Mouse (Mus musculus) neural tube, embryonic 15.5 days (tissue): ENCODE results near the gene Ankrd2. TPM values are rescaled to one million over a fixed set of nuclear protein-coding genes. Genes with fewer than 3 reads are reported as not detected.

ENCODE experiments used
- ATAC-seq: fragments of 200-750 bp; cut with Nextera tagmentation; 2 replicates; pipeline ENCODE4 v1.8.0; 2017; ENCODE audit warnings: mild to moderate bottlenecking, moderate TSS enrichment, moderate library complexity; ENCODE audit not compliant: low FRiP score
- H3K27ac ChIP-seq: fragments of 300-500 bp; sonication (generic); replicated peaks from 2 replicates; pipeline ENCODE4 v1.5.1; 2015; ENCODE audit warnings: mild to moderate bottlenecking, inconsistent platforms
- H3K27me3 ChIP-seq: fragments of 300-500 bp; sonication (generic); replicated peaks from 2 replicates; pipeline ENCODE4 v1.6.1; 2015; ENCODE audit warnings: inconsistent platforms
- H3K36me3 ChIP-seq: fragments of 300-500 bp; sonication (generic); 2 replicates; pipeline ENCODE4 v1.6.1; 2015; ENCODE audit warnings: inconsistent platforms
- H3K4me1 ChIP-seq: fragments of 300-500 bp; sonication (generic); 2 replicates; pipeline ENCODE4 v1.6.1; 2015; ENCODE audit warnings: inconsistent platforms
- H3K4me2 ChIP-seq: fragments of 300-500 bp; sonication (generic); 2 replicates; pipeline ENCODE4 v1.6.1; 2015; ENCODE audit warnings: inconsistent platforms, mild to moderate bottlenecking, moderate library complexity
- H3K4me3 ChIP-seq: fragments of 300-500 bp; sonication (generic); replicated peaks from 2 replicates; pipeline ENCODE4 v1.5.1; 2015; ENCODE audit warnings: mild to moderate bottlenecking, inconsistent platforms
- H3K9ac ChIP-seq: fragments of 300-500 bp; sonication (generic); replicated peaks from 2 replicates; pipeline ENCODE4 v1.6.1; 2015; ENCODE audit warnings: mild to moderate bottlenecking, inconsistent platforms
- H3K9me3 ChIP-seq: fragments of 300-500 bp; sonication (generic); replicated peaks from 2 replicates; pipeline ENCODE4 v1.6.1; 2016; ENCODE audit warnings: inconsistent platforms
- WGBS: fragments of 180-500 bp; shearing (Covaris S2); methylation state at CpG from one replicate; pipeline ENCODE4 v1.1.7; 2015; ENCODE audit warnings: mixed read lengths; 5-methylcytosine and 5-hydroxymethylcytosine counted together
- polyA plus RNA-seq: library from polyadenylated mRNA; unstranded; fragments of >200 nt; fragmentation: Nextera tagmentation; extraction: Ambion mirVana; gene quantifications from 2 replicates; pipeline ENCODE4 v1.2.1, GENCODE M21; 2015

The Ankrd2 gene
- polyA plus RNA-seq, 1 experiment from 2014 or later, result 1.3 TPM

- H3K27ac ChIP-seq, result no peak overlapping the region
- H3K4me2 ChIP-seq, result no peak overlapping the region
- no peak overlapping the region for H3K4me3 ChIP-seq
- H3K9me3 ChIP-seq, result no peaks in the 10 kb centered on the region
- no peak for ATAC-seq
- H3K27me3 ChIP-seq, result no peaks in the 10 kb centered on the region
- no peak overlapping the region for H3K9ac ChIP-seq
- no peaks in the 10 kb centered on the region for H3K4me1 ChIP-seq
- WGBS, result 96% methylated on average over 7 of the region's 7 CpGs
- H3K36me3 ChIP-seq, result no peaks in the 10 kb centered on the region
These were observed 25.6 kb downstream of the Ankrd2 start for GRCm38 (mm10) chr19:42061443-42061842.

GRCm38 (mm10) chr19:42068441-42069240 is 32.8 kb downstream of the Ankrd2 start:
- Histone ChIP-seq H3K4me1 (no peaks in the 10 kb centered on the region), H3K4me3 (no peak overlapping the region), H3K36me3 (peaks cover 6% of the 10 kb centered on the region; the same call in 1 of the 2 replicates), H3K27me3 (no peaks in the 10 kb centered on the region), H3K9me3 (no peaks in the 10 kb centered on the region), H3K27ac (no peak overlapping the region), H3K9ac (no peak overlapping the region), H3K4me2 (no peak overlapping the region)
- ATAC-seq, result no peak
- 88% methylated on average over 11 of the region's 11 CpGs for whole genome bisulfite sequencing

GRCm38 (mm10) chr19:42069241-42069525 is 33.4 kb downstream of the Ankrd2 start:
- no peak for ATAC-seq
- no peak overlapping the region for H3K9ac ChIP-seq
- no peaks in the 10 kb centered on the region for H3K4me1 ChIP-seq
- no peak overlapping the region for H3K4me3 ChIP-seq
- no peak overlapping the region for H3K4me2 ChIP-seq
- H3K27ac ChIP-seq, result no peak overlapping the region
- no peaks in the 10 kb centered on the region for H3K27me3 ChIP-seq
- H3K36me3 ChIP-seq, result peaks cover 10% of the 10 kb centered on the region; the same call in 1 of the 2 replicates
- no peaks in the 10 kb centered on the region for H3K9me3 ChIP-seq
- 69% methylated on average over 6 of the region's 6 CpGs for WGBS

GRCm38 (mm10) chr19:42071221-42071620 is 35.4 kb downstream of the Ankrd2 start:
- no peak overlapping the region for H3K27ac ChIP-seq
- no peaks in the 10 kb centered on the region for H3K4me1 ChIP-seq
- H3K4me2 ChIP-seq, result no peak overlapping the region
- H3K4me3 ChIP-seq, result no peak overlapping the region
- no peaks in the 10 kb centered on the region for H3K9me3 ChIP-seq
- ATAC-seq, result no peak
- 85% methylated on average over 7 of the region's 7 CpGs for WGBS
- H3K9ac ChIP-seq, result no peak overlapping the region
- H3K36me3 ChIP-seq, result peaks cover 31% of the 10 kb centered on the region
- no peaks in the 10 kb centered on the region for H3K27me3 ChIP-seq

- 85% methylated on average over 15 of the region's 15 CpGs for WGBS
These were observed 36.2 kb downstream of the Ankrd2 start for GRCm38 (mm10) chr19:42071886-42072608.

GRCm38 (mm10) chr19:42072802-42073201 is 37.0 kb downstream of the Ankrd2 start:
- Histone ChIP-seq H3K27me3 (no peaks in the 10 kb centered on the region), H3K27ac (no peak overlapping the region), H3K4me3 (no peak overlapping the region), H3K4me2 (no peak overlapping the region), H3K36me3 (peaks cover 41% of the 10 kb centered on the region), H3K4me1 (no peaks in the 10 kb centered on the region), H3K9ac (no peak overlapping the region), H3K9me3 (no peaks in the 10 kb centered on the region)
- no peak for ATAC-seq
- whole genome bisulfite sequencing, result 84% methylated on average over 7 of the region's 7 CpGs

More at GRCm38 (mm10) chr19:42071886-42072608, 36.2 kb downstream of the Ankrd2 start:
- no peak overlapping the region for H3K4me2 ChIP-seq
- no peak for ATAC-seq
- no peak overlapping the region for H3K27ac ChIP-seq
- peaks cover 37% of the 10 kb centered on the region for H3K36me3 ChIP-seq
- no peaks in the 10 kb centered on the region for H3K4me1 ChIP-seq
- no peaks in the 10 kb centered on the region for H3K27me3 ChIP-seq
- H3K9ac ChIP-seq, result no peak overlapping the region
- H3K9me3 ChIP-seq, result no peaks in the 10 kb centered on the region
- no peak overlapping the region for H3K4me3 ChIP-seq

GRCm38 (mm10) chr19:42075051-42075450 is 39.3 kb downstream of the Ankrd2 start:
- ATAC-seq, result no peak
- no peak overlapping the region for H3K4me3 ChIP-seq
- no peaks in the 10 kb centered on the region for H3K4me1 ChIP-seq
- no peak overlapping the region for H3K27ac ChIP-seq
- H3K9ac ChIP-seq, result no peak overlapping the region
- no peaks in the 10 kb centered on the region for H3K27me3 ChIP-seq
- H3K9me3 ChIP-seq, result no peaks in the 10 kb centered on the region
- no peak overlapping the region for H3K4me2 ChIP-seq
- peaks cover 48% of the 10 kb centered on the region for H3K36me3 ChIP-seq
- 83% methylated on average over 2 of the region's 2 CpGs for WGBS

GRCm38 (mm10) chr19:42075992-42076391 is 40.2 kb downstream of the Ankrd2 start:
- ATAC-seq, result no peak
- no peaks in the 10 kb centered on the region for H3K4me1 ChIP-seq
- no peaks in the 10 kb centered on the region for H3K9me3 ChIP-seq
- H3K9ac ChIP-seq, result no peak overlapping the region
- no peak overlapping the region for H3K4me3 ChIP-seq
- H3K4me2 ChIP-seq, result no peak overlapping the region
- H3K27me3 ChIP-seq, result no peaks in the 10 kb centered on the region
- peaks cover 48% of the 10 kb centered on the region for H3K36me3 ChIP-seq
- H3K27ac ChIP-seq, result no peak overlapping the region
- 88% methylated on average over 16 of the region's 16 CpGs for WGBS

GRCm38 (mm10) chr19:42078566-42078965 is 42.8 kb downstream of the Ankrd2 start:
- Histone ChIP-seq H3K4me1 (no peaks in the 10 kb centered on the region), H3K4me2 (no peak overlapping the region), H3K36me3 (peaks cover 43% of the 10 kb centered on the region)

GRCm38 (mm10) chr19:42079006-42079405 is 43.2 kb downstream of the Ankrd2 start:
- no peak overlapping the region for H3K4me3 ChIP-seq
- H3K36me3 ChIP-seq, result peaks cover 40% of the 10 kb centered on the region
- H3K27ac ChIP-seq, result no peak overlapping the region
- H3K4me1 ChIP-seq, result no peaks in the 10 kb centered on the region
- no peaks in the 10 kb centered on the region for H3K27me3 ChIP-seq
- WGBS, result 94% methylated on average over 12 of the region's 12 CpGs
- H3K9me3 ChIP-seq, result no peaks in the 10 kb centered on the region
- H3K4me2 ChIP-seq, result no peak overlapping the region
- ATAC-seq, result no peak
- H3K9ac ChIP-seq, result no peak overlapping the region

More at GRCm38 (mm10) chr19:42078566-42078965, 42.8 kb downstream of the Ankrd2 start:
- ATAC-seq, result no peak
- WGBS, result 96% methylated on average over 8 of the region's 8 CpGs
- Histone ChIP-seq H3K9me3 (no peaks in the 10 kb centered on the region), H3K27ac (no peak overlapping the region), H3K27me3 (no peaks in the 10 kb centered on the region), H3K9ac (no peak overlapping the region), H3K4me3 (no peak overlapping the region)

GRCm38 (mm10) chr19:42079950-42080349 is 44.1 kb downstream of the Ankrd2 start:
- Histone ChIP-seq H3K4me3 (no peak overlapping the region), H3K4me2 (no peak overlapping the region), H3K36me3 (peaks cover 30% of the 10 kb centered on the region), H3K9ac (no peak overlapping the region), H3K9me3 (no peaks in the 10 kb centered on the region), H3K27me3 (no peaks in the 10 kb centered on the region), H3K4me1 (0 out of 2 replicates have a peak, but pooled peaks cover 2% of the 10 kb centered on the region), H3K27ac (no peak overlapping the region)
- WGBS, result 84% methylated on average over 5 of the region's 5 CpGs
- ATAC-seq, result no peak

- no peak for ATAC-seq
- H3K4me3 ChIP-seq, result no peak overlapping the region
- H3K27ac ChIP-seq, result no peak overlapping the region
- no peak overlapping the region for H3K9ac ChIP-seq
- no peaks in the 10 kb centered on the region for H3K9me3 ChIP-seq
- no peak overlapping the region for H3K4me2 ChIP-seq
- peaks cover 25% of the 10 kb centered on the region for H3K36me3 ChIP-seq
- no peaks in the 10 kb centered on the region for H3K27me3 ChIP-seq
- 64% methylated on average over 11 of the region's 11 CpGs for WGBS
- H3K4me1 ChIP-seq, result peaks cover 4% of the 10 kb centered on the region; the same call in 1 of the 2 replicates
These were observed 44.7 kb downstream of the Ankrd2 start for GRCm38 (mm10) chr19:42080469-42080868.
